Mouse (Mus musculus): ENCODE measurements at regions not wholly inside any gene's neighbourhood (a gene's known extent, or its start where the extent isn't known, plus 50 kb on each side); places are given as distances from the start of the nearest gene placed in this dataset.

DNA sequence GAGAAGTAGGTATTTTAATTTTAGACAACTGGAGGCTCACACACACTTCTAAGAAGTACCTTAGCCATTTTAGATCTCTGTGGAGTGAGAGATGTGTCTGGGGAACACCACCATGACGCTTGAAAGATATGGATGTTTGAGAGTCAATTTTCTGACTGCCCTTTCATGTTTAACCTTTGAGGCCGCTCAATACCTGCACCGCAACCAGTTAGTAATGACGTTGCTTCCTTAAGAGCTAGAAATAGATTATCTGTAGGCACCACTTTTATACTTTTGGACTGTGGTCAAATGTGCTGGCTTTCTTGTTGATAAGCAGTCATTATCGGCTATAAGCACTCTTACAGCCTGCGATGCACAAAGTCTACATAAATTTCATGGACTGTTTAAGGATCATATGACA is 78.3 kb upstream of the Bmp2k start:
- DNase-seq (ENCODE audit: low read depth, low spot score), result peak; percentile 92
- peaks cover 0 to 71% of the 10 kb centered on the region in 2 experiments; a peak in 2 of 4 replicates for H3K36me3 ChIP-seq (ENCODE audit: control insufficient read depth in 1 of 2, insufficient read depth in 2 of 2, low read length in 2 of 2)
- peaks cover 37 to 59% of the 10 kb centered on the region in 2 experiments for H3K4me1 ChIP-seq (ENCODE audit: control insufficient read depth in 1 of 2, insufficient read depth in 2 of 2, low read length in 2 of 2)
- H3K27me3 ChIP-seq (ENCODE audit: control insufficient read depth in 1 of 2, insufficient read depth in 2 of 2, low read length in 2 of 2), result no peaks in the 10 kb centered on the region
- H3K9me3 ChIP-seq (replicated peaks; ENCODE audit: insufficient read depth, low read length), result no peaks in the 10 kb centered on the region
- no peak overlapping the region for H3K4me3 ChIP-seq (ENCODE audit: control insufficient read depth in 1 of 2, insufficient read depth in 1 of 2, low read depth in 2 of 2, low read length in 2 of 2)
- H3K27ac ChIP-seq (ENCODE audit: control insufficient read depth, low read depth, low read length), result peak overlapping the region; percentile 70
- no peaks in the 10 kb centered on the region; the same call in 1 of the 2 replicates for H3K79me2 ChIP-seq (ENCODE audit: control insufficient read depth, insufficient read depth, low read length, poor library complexity)
- no peak; the same call in 1 of the 2 replicates for TF ChIP-seq POLR2AphosphoS2 (IDR thresholded peaks at IDR 0.05; ENCODE audit: low read length)
- TF ChIP-seq TAL1 (IDR thresholded peaks at IDR 0.05; ENCODE audit: low read length), result peak; percentile 98
- no peak for TF ChIP-seq ZKSCAN1 (IDR thresholded peaks at IDR 0.05; ENCODE audit: low read depth, low read length)
- peak; percentile 34; the same call in 1 of the 2 replicates for TF ChIP-seq TBP (IDR thresholded peaks at IDR 0.05; ENCODE audit: low read depth, low read length)
- TF ChIP-seq POLR2A (IDR thresholded peaks at IDR 0.05; ENCODE audit: control insufficient read depth in 1 of 2, insufficient read depth in 1 of 2, low read depth in 1 of 2, low read length in 2 of 2, poor library complexity in 1 of 2), result no peak
- peak; percentile 100 for TF ChIP-seq TCF12 (IDR thresholded peaks at IDR 0.05; ENCODE audit: low read depth, low read length)
- TF ChIP-seq JUND (IDR thresholded peaks at IDR 0.05; ENCODE audit: low read depth, low read length), result no peak
- no peak for TF ChIP-seq ZNF384 (IDR thresholded peaks at IDR 0.05; ENCODE audit: low read depth, low read length)
- TF ChIP-seq MXI1 (IDR thresholded peaks at IDR 0.05; ENCODE audit: low read depth, low read length), result no peak
- peak; percentile 100 for TF ChIP-seq MEF2A (IDR thresholded peaks at IDR 0.05; ENCODE audit: extremely low read depth, insufficient replicate concordance, low read depth, low read length, poor library complexity, severe bottlenecking)
- no peak for TF ChIP-seq NRF1 (IDR thresholded peaks at IDR 0.05; ENCODE audit: insufficient read depth, low read depth, low read length, poor library complexity, severe bottlenecking)
- peak; percentile 99 to 100 for TF ChIP-seq EP300 (IDR thresholded peaks at IDR 0.05; ENCODE audit: low read depth in 1 of 2, low read length in 2 of 2)
- TF ChIP-seq MAX (IDR thresholded peaks at IDR 0.05; ENCODE audit: low read length), result no peak
- peak; percentile 57; the same call in 1 of the 2 replicates for TF ChIP-seq CHD2 (IDR thresholded peaks at IDR 0.05; ENCODE audit: low read length)
- TF ChIP-seq ZMIZ1 (IDR thresholded peaks at IDR 0.05; ENCODE audit: low read depth, low read length), result peak; percentile 40
- TF ChIP-seq ELF1 (IDR thresholded peaks at IDR 0.05; ENCODE audit: low read depth, low read length), result no peak
- peak; percentile 91 for TF ChIP-seq MAFK (IDR thresholded peaks at IDR 0.05; ENCODE audit: borderline replicate concordance, low read depth, low read length)
- TF ChIP-seq USF1 (IDR thresholded peaks at IDR 0.05; ENCODE audit: low read depth, low read length), result no peak; the same call in 1 of the 2 replicates
- TF ChIP-seq SMC3 (IDR thresholded peaks at IDR 0.05; ENCODE audit: low read depth, low read length), result 0 out of 2 replicates have a peak, but pooled peaks have one; percentile 11
- TF ChIP-seq E2F4 (IDR thresholded peaks at IDR 0.05; ENCODE audit: borderline replicate concordance, low read depth, low read length), result no peak
- peak; percentile 91 for TF ChIP-seq MYC (IDR thresholded peaks at IDR 0.05; ENCODE audit: low read depth, low read length)
- peak; percentile 87 for TF ChIP-seq BHLHE40 (IDR thresholded peaks at IDR 0.05; ENCODE audit: borderline replicate concordance, low read depth, low read length)
- peak; percentile 31; the same call in 1 of the 2 replicates for TF ChIP-seq HCFC1 (IDR thresholded peaks at IDR 0.05; ENCODE audit: low read depth, low read length)
- TF ChIP-seq MAZ (IDR thresholded peaks at IDR 0.05; ENCODE audit: low read depth, low read length), result no peak; the same call in 1 of the 2 replicates
- peak; percentile 100 for TF ChIP-seq GATA1 (IDR thresholded peaks at IDR 0.05; ENCODE audit: low read depth, low read length)
- TF ChIP-seq NELFE (IDR thresholded peaks at IDR 0.05; ENCODE audit: low read depth, low read length), result no peak
- TF ChIP-seq GABPA (IDR thresholded peaks at IDR 0.05; ENCODE audit: low read depth, low read length), result no peak
- peak; percentile 99 for TF ChIP-seq ETS1 (IDR thresholded peaks at IDR 0.05; ENCODE audit: low read depth, low read length)
- TF ChIP-seq UBTF (IDR thresholded peaks at IDR 0.05; ENCODE audit: borderline replicate concordance, insufficient read depth, low read depth, low read length), result no peak
- no peak for TF ChIP-seq USF2 (IDR thresholded peaks at IDR 0.05; ENCODE audit: borderline replicate concordance in 1 of 2, insufficient read depth in 1 of 2, low read depth in 1 of 2, low read length in 2 of 2)
- peak; percentile 97 for TF ChIP-seq SIN3A (IDR thresholded peaks at IDR 0.05; ENCODE audit: low read length)
- TF ChIP-seq MYB (IDR thresholded peaks at IDR 0.05; ENCODE audit: low read depth, low read length), result peak; percentile 76
- TF ChIP-seq RCOR1 (IDR thresholded peaks at IDR 0.05; ENCODE audit: low read depth, low read length), result peak; percentile 95
- 0 out of 2 replicates have a peak, but pooled peaks have one; percentile 18 for TF ChIP-seq ZC3H11A (IDR thresholded peaks at IDR 0.05; ENCODE audit: low read depth, low read length)
- H3K9ac ChIP-seq (ENCODE audit: control insufficient read depth, low read depth, low read length, poor library complexity, severe bottlenecking), result peak overlapping the region; percentile 28; the same call in 1 of the 2 replicates
